Mouse (Mus musculus) B cell, adult 2 months (primary cell): ENCODE measurements at regions not wholly inside any gene's neighbourhood (a gene's known extent, or its start where the extent isn't known, plus 50 kb on each side); places are given as distances from the start of the nearest gene placed in this dataset.

ENCODE experiments used
- DNase-seq, 2 experiments: peaks; one replicate each; pipeline ENCODE4 v3.0.0; 2022

DNA sequence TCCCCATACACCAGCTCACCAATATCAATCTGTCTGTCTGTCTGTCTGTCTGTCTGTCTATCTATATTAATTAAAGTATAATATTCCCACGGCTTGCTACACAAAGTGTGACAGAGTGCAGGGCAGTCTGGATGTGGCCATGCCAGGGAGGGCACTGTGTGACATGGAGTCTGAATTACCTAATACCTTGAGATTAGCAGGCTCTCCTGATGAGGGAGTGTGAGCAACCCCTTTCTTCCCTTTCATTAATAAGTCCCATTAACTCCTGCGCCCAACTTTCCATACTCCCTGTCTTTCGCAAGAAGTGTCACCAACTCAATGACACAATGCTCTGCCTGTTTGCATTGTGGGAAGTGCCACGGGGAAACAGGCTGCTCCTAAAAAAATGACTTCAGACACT, 177.9 kb upstream of the Runx1 start:
- no peak for DNase-seq

DNA sequence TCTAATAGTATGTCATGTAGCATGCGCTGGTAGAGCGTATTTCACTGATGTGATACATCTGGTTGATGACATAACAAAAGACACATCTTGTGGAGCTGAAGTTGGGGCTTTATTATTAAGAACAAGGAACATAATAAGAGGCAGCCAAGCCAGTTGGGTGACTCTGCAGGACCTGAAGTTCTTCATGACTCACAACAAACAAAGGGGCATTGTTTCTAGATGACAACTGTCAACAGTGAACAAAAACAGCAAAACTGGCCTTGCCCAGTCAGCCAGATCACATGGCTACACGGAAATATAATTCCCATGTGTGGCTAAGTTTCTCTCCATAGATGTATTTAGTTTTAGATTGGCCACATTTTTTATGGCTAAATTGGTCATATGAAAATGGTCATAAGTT, 172.7 kb upstream of the Runx1 start:
- DNase-seq, result no peak

DNA sequence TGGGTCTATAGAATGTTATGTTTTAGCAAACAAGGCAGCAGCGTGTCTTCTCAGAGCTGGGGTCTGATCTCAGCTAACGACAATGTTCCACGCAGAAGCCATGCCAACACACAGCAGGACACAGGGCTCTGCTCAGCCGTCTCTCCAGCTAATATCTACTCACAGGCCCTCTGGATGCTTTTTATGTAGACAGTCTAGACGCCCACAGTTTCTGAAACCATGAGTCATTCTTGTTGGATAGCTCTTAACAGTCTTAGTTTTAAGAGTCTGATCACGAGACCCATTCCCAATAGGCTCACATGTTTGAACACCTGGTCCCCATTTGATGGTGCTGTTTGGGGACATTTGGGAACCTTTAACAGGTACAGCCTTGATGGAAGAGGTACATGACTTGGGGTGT, 171.7 kb upstream of the Runx1 start:
- DNase-seq, result no peak

DNA sequence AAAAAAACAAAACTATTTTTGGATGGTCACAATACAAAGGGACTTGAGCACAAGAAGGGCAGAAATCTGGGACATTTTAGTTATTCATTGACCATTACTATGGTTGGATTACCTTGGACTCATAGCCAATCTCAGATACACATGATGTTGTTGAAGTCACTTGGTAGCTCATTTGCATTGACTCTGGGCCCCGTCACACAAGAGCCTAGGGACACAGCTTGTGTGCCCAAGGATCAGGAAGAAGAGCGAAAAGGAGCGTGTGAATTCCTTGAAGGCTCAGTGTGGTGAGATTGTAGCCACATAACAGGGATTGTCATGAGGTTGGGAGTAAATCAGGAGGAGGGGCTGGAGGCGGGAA, 170.0 kb upstream of the Runx1 start:
- DNase-seq, result no peak

DNA sequence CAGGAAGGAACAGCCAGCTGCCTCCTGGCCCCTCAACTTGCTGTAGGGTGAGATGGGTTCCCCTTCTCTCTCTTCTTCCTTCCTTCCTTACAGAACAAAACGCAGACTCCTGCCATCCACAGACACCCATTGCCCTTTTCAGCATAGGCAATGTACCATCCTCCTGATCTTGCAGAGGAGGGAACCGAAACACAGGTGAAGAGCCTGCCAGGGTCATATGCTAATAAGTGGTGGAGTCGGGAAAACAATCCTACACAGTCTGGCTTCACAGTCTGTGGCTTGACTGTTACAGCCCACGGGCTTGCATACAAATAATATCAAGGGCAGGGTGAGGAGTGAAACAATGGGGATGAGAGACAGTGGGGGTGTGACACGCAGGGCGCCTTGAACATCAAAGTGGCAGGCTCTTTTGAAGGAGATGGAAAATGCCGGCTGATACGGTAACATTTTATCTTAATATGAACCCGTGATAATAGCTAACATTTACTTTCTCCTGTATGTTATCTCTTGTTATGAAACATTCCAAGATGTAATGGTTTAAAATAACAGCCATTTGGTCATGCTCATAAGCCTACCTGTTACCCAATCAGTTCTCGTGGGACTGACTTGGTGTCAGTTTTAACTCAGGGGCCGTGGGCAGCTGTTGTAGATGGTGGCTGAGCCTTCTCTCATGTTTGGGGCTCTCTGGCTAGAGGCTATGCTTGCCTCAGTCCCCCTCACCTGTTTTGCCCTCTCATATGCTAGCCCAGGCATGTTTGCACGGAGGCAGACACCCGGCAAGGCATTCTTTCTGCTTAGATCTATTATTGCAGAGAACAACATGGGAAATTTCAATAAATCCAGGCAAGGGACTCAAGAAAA, 169.4 kb upstream of the Runx1 start:
- no peak for DNase-seq

DNA sequence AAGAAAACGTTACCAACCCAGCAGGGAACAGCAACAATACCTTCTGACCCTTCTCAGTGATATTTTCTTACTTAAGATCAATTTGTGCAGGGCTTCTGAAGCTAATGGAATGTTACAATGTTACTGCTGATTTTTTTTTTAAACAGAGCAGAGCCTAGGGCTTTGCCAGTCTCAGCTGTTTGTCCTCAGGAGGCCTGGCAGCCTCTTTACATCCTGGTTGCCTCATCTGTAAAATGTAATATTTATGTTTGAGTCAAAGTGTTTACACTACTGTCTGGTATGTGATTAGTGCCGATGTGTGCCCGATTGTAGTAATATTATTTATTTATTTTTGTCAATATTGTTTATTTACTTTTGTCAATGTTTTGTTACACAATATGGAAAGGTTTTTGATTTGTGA, 166.9 kb upstream of the Runx1 start:
- no peak for DNase-seq

DNA sequence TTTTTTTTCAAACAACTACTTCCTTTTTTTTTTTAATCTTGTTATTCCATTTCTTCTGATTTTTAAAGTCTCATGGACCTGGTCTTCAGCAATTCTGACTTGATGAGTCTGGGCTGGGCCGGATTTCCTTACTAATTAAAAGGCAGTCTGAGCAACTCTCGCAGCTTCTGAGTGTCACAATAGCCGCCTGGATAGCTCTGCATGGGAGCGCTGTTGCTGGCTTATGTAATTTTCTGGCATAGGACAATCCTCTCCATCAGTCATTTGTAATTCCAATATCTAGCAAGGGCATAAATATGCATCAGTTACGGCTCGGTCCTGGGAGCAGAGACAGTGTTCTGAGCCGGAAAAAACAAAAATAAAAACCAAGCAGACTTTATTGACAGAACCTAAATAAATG, 165.5 kb upstream of the Runx1 start:
- DNase-seq, result no peak

DNA sequence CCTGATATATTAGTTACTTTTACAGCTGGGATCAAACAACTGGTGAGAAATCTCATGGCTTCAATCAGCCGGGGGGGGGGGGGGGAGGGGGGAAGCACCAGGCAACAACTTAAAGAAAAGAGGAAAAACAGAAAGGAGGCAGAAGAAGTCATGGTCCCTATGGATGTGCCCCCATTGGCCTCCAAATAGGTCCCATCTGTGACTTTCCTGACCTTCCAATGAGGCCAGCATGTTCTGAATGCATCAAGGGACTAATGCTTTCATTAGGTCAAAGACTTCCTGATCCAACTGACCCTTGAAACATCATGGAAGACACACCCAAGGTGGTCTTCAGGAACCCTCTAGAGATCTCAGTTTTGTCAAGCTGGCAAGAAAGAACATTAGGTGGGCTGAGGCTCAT, 162.5 kb upstream of the Runx1 start:
- DNase-seq, result no peak

DNA sequence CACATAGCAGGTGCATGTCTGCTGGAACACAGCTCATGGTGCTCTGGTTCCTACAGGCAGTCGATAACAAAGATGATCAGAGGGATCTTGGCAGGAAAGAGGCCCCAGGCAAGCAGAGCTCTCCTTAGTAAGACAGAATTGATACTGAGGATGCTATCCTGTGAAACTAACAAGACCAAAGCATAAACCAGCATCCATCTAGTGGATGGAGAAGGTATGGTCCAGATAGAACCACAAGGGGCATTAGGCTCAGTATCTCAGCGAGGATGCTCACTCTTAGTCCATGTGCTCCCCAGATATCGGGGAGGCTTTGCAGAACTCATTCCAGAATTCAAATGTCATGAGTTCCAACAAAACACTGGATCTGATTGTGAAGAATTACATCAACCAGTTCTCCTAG, 162.1 kb upstream of the Runx1 start:
- no peak for DNase-seq

DNA sequence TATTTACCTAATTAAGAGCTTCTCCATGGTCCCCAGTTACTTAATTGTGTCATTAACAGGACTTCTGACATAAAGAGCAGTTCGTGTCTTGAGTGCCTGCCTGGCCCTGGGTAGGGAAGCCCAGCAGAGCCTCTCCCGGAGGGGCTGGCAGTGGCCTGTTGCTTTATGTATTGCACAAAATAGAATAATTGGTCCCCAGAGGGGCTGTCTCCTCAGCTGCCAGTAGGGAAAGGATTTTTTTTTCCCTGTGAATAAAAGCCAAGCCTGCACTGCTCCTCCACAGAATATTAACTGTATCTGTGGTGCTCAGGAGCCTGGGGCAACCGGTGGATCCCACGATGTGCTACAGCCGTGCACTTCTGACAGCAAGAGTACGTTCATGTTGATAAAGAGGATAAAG, 159.8 kb upstream of the Runx1 start:
- DNase-seq, result no peak

DNA sequence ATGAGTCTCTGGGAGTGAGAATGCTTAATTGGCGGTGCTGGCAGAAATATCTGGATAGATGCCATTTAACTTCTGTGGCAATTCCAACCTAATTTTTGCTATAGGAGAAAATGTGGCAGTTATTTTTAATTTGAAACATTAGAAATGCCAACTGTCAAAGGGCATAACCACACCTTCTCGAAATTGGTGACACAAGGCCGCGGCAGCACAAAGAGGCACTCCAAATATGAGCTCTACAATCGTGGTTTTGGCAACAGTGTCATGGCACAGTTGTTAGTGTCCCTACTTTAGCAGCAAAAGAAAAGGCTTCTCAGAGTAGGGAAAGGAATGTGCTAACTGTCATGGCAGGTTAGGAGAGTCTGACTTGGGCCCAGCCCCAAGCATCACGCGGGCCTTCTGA, 157.0 kb upstream of the Runx1 start:
- no peak for DNase-seq

DNA sequence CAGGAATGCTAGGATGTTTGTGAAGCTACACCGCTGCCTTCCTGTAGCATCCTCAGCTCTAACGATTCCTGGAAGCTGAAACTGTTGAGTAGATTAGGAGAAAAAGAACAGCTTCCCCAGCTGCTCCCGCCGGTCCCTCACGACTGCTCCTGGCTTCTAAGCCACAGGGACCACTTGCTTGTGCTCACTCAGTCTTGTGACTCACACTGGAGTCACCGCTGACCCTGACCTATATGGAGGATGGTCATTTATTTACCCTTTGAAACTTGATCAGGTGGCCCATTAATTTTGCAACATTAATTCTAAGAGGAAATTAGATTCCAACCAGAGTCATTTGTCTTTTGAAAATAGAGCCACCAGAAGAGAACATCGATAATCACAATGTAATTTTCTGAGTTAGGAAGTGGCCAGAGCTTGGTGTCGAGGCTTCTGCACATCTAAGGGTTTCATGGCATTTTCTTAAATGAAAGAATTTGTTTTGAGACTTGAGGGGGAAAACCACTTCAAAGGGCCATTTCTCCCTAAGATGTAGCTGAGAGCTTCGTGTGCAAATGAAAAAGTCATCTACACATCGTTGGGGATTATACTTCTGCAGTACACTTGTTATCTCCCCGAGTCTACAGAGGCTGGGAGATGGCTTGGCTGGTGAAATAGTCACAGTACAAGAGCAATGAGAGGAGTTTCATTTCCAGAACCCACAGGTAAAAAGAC, 153.8 kb upstream of the Runx1 start:
- no peak for DNase-seq

DNA sequence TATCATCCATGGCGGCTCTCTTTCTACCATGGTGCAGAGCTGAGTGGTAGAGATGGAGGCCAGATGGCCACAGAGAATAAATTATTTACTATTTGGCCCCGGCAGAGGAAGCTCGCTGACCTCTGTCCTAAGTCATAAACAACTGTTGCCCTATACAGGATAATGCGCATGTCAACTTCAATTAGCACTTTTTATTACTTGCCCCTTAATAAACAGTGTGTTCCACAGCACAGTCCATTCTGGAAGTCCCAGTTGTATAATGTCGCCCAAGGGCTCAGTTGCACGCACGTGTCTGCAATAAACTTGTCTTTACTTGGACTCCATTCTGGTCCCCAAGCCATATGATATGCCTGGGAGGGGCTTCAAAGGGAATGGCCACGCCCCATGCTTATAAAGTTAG, 150.1 kb upstream of the Runx1 start:
- no peak for DNase-seq

DNA sequence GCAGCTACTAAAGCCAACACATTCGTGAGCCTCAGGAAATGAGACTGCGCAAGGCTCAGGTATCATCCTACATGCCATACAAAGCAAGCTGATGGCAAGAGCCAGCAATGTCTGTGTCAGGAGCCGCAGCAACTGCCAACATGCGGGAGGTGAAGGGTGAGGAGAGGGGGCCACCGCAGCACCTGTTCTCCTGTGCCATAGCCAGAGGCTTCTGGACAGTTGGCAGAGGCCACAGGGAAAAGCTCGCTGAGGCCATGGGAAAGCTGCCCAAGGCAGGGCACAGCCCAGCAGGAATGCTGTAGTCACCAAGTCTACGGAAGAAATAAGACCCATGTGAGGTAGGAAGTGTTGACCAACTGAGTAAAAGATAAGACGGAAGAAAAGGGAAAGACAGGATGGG, 149.1 kb upstream of the Runx1 start:
- DNase-seq, result no peak

DNA sequence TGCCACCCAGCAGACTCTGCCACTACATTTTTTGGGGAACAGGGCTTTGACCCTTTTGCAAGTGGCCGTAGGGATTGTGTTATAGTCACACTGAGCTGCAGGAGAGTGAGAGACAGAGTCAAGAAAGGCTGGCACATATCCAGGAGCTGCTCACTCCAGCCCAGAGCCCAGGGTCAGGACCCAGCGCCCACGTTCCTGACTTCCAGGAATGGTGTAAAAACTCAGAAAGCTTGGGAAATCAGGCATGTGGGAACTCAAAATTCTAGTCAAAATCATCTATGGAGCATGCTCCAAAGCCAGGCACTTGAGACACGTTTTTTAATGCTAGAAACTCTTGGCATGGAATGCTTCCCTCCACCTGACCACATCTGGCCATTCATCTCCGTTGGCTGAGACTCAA, 146.7 kb upstream of the Runx1 start:
- DNase-seq, result no peak

DNA sequence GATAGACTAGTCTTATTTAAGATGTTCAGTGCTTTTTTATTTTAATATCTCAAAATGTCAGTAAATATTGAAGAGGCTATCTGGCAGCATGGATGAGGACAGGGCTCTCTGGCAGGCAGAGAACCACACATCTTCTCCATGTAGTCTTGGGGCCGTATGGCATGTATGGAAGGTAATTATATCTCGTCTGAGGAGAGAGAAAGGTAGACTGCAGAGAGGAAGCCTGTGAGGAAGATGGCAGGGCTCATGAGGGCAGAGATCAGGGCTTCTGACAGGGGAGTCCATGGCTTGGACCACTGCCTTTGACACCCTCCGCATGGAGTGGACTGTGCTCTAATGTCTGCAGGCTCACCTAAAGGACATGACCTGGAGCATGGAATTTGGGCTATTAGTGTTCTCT, 146.0 kb upstream of the Runx1 start:
- no peak for DNase-seq

DNA sequence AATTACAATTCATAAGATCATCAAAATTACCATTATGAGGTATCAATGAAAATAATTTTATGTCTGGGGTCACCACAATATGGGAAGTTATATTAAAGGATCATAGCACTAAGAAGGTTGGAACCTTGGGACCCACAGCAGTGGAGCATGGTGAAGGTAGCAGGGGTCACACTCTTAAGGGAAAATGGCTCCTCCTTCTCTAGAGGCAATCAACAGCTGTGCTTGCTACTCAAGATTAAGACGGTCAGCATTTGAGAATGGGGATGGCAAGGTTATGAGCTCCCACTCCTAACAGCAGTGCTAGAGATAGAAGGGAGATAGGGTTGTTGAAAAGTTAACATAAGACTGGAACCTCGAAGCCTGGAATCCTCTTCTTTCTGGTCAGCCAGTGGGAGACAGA, 144.6 kb upstream of the Runx1 start:
- DNase-seq, result no peak

DNA sequence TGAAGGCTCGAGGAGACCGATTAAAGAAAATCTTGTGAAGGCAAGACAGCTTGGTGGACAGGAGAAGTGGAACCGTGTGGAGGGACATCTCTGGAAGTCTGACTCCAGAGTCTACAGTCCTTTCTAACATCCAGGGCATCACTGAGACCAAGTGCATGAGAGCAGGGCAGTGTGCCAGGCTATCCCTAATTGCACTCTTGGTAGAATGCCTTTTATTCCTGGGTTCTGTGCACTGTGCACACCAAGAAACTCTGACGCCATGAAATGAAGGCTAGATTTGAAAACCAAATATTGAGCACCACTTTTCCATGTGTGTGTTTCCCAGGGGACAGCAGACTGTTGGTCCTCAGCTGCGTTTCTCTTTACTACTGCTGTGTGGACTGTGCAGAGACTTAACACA, 143.1 kb upstream of the Runx1 start:
- DNase-seq, result no peak

DNA sequence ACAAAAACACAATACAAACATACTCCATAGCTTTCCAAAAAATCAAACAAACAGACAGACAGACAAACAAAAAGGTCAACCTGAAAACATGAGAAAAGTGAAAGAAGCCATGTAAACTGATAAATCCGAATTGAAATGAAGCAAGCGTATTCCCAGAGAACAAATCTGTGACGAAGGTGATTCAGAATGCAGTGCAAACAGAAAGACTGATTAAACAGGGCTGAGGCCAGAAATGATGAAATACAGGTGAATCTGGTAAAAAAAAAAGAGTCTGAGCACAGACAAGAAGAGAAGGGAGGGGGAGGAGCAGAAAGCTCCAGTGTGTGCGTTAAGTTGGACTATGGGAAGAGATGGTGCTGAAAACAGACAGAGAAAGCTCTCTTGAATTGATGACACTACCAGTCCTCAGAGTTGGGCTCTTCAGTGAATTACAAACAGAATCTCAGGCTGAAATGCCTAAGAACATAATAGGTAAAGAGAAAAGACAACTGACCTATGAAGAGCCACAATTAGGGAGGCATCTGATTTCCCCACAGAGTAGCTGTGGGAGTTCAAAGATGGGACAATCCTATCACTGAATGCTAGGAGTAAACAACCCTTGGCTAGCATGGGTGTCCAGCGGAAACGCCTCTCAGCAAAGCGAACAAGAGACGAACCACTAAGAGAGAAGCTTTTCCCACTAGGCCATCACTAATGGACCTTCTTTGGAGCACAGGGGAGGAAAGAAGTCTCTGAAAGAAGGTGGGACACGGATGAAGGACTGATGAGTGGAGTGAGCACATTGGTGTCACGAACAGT, 140.3 kb upstream of the Runx1 start:
- no peak for DNase-seq

DNA sequence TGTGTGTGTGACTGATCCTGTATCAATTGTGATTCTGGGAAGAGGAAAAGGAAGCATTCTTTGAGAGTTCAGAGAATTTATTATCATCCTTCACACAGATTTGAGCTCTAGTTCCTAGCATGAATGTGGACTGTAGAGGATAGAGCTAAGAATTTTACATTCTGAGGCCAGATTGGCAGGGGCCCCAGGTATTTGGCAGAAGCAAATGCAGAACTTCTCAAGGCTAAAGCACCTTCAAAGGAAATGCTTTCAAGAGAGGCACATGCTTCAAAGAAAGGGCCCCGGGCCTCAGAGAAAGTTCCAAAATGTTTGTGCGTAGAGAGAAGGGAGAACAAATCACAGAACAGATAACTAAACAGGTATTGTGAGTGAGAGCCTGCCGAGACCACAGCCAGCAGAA, 139.7 kb upstream of the Runx1 start:
- DNase-seq, result no peak

DNA sequence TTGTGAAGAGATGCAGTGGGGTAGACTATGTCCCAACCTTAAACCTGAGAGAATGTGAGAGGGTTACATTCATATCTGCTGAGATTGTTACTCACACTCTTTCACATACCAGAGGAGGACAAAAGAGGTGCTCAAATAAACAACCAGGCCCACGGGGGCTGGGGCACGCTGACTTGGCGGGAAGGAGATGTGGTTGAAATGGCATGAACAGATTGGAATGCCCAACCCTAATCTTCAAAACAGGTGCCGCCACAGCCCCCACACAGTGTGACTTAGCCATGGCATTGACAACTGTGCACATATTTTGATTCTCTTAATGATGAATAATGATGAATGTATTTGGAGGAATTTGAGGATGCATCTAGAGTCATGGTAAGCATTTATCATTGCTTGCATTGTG, 137.6 kb upstream of the Runx1 start:
- DNase-seq, result no peak

DNA sequence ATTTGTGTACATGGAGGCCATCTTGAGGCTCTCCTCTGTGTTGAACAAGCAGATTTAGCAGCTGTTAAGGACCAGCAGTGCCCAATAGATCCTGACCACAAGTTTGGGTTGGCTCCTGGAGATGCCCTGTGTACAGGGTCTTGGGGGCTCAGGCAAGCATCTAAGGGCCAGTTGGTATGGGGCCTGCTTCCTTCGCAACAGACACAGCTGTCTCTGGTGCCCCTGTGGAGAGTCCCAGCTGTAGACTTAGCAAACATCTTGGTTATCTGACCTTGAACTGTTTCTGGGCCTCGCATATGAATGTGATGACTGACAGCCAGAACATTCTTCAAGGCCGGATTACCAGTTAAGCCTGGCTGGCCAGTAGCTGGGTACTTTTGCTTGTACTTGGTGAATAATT, 135.4 kb upstream of the Runx1 start:
- DNase-seq, result no peak

DNA sequence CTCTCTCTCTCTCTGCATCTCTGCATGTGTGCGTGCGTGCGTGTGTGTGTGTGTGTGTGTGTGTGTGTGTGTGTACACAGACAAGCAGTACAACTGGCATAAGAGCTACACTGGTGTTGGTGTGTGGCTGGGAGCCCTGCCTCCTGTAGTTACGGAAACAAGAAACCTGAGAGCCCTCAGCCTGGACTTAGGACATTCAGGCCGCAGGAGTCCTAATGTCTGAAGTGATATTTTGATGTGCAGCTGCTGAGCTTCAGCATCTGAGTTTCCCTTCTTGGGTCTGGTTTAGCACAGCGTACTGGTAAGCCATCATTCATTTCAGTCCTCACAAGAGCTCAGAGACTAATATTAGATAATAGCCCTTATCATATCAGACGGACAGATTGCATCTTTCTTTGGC, 134.8 kb upstream of the Runx1 start:
- DNase-seq, result no peak

DNA sequence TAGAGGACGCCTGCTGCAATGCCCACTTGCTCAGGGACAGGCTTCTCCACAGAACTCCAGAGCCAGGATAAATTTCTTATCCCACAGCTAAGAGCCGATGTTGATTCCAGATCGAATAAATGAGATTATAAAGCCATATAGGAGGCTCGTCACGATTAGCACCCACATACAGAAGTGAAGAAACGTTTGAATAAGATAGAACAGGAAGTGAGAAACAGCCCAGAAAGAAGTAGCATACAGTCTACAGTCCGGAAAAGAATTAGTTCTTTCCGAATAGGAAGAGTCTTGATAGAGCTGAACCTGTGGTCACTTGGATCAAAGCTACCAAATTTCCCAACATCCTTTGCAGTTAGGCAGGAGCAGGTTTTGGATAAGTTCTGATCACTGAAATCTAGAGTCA, 133.0 kb upstream of the Runx1 start:
- no peak for DNase-seq
